ENCODE assay signal across 15 mouse cellular contexts in the genomic region with DNA sequence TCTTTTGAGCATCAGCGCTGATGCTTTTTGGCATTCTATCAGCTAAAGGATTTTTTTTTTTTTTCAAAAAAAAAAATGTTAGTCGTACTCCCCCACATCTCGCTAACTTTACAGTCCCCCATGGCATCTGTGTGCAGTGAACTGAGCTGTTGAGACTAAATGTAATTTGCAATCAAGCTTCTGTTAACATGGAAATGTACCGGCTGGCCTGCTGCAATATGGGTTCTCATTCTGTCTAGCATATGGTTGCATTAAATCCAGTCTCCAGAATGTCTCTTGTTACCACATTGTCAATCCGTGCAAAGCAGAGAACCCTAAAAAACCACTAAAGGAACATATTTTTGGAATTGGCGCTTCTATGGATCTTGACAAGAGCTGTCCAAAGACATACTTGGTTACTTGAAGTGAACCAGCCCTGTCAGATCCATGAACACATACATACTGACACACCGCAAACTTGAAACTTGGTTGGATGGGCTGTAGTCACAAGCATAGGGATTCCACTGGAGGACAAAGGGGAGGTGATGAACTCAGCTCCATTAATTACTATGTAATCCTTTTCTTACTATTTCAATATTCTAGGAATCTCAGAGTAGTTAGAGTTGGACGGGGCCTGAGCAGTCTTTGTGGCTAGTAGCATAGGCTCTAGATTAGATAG. TPM values are rescaled to one million over a fixed set of nuclear protein-coding genes. Genes with fewer than 3 reads are reported as not detected.
DNase-seq lines count a peak whose midpoint lies in the region; ATAC-seq and TF ChIP-seq lines count a peak whose summit lies in the region.
"Had no signal": no experiment of that assay in that cellular context is flagged by ENCODE, and none has a peak within 500 bp of the region (broad histone marks: within the 10 kb centered on the region; RNA-seq: fewer than 3 reads in every experiment).

No protein-coding gene starts in this region.

- no peak overlapping the region for H3K4me3 ChIP-seq in forebrain, postnatal 0 days (ENCODE audit: low read depth, low read length)
- H3K4me3 ChIP-seq: liver, embryonic 13.5 days had no signal

- peak overlapping the region; percentile 36; the same call in 1 of the 2 replicates for H3K4me2 ChIP-seq in forebrain, postnatal 0 days (ENCODE audit: low read depth)
- H3K4me2 ChIP-seq: liver, embryonic 13.5 days had no signal

- no peaks in the 10 kb centered on the region for H3K27me3 ChIP-seq in forebrain, postnatal 0 days (ENCODE audit: insufficient read depth, low read length)
- H3K27me3 ChIP-seq: liver, embryonic 13.5 days had no signal

- intact Hi-C loops in left cerebral cortex, postnatal 4 days (cut with DNase I): loop anchor here (10.0 kb wide), 2 partner anchors 271 to 441 kb away; no protein-coding TSS in a partner anchor

- 0 out of 2 replicates have a peak, but pooled peaks have one; percentile 5 for TF ChIP-seq CTCF in forebrain, postnatal 0 days (IDR thresholded peaks at IDR 0.05; ENCODE audit: low read depth)

- peak; percentile 51 for DNase-seq in left cerebral cortex, adult 11 months (ENCODE audit: low spot score)
- DNase-seq in left cerebral cortex, postnatal 4 days: no peak
- peak; percentile 91 for DNase-seq in forebrain, postnatal 0 days
- peak; percentile 83 for DNase-seq in layer of hippocampus, adult 9-10 months (ENCODE audit: low spot score)
- peak; percentile 57 to 81 for DNase-seq in right cerebral cortex, adult 2 months (ENCODE audit: low spot score in 2 of 2)
- no peak for DNase-seq in cerebellum, adult 8-10 months
- no peak for DNase-seq in kidney, postnatal 14 days
- DNase-seq: embryo, embryonic 11 days; liver, embryonic 13.5 days had no signal

- 0 out of 2 replicates have a peak overlapping the region, but pooled peaks have one; percentile 22 for H3K27ac ChIP-seq in forebrain, postnatal 0 days (ENCODE audit: low read depth, low read length)
- H3K27ac ChIP-seq: liver, embryonic 13.5 days had no signal

- 49% methylated on average over 8 of the region's 8 CpGs for WGBS in forebrain, postnatal 0 days

- peak; percentile 96 for ATAC-seq in forebrain, postnatal 0 days
- ATAC-seq in megakaryocyte-erythroid progenitor cell, adult 5-6 weeks (replicated peaks; ENCODE audit: low FRiP score, low TSS enrichment, poor library complexity, severe bottlenecking): no peak
- ATAC-seq: CD4-positive, CD25-positive, alpha-beta regulatory T cell, adult 4 months had no signal

- no peak overlapping the region for H3K9ac ChIP-seq in forebrain, postnatal 0 days
- H3K9ac ChIP-seq: liver, embryonic 13.5 days had no signal

- peaks cover 6% of the 10 kb centered on the region for H3K4me1 ChIP-seq in forebrain, postnatal 0 days (ENCODE audit: insufficient read depth)
- H3K4me1 ChIP-seq: liver, embryonic 13.5 days had no signal

- H3K36me3 ChIP-seq in forebrain, postnatal 0 days (ENCODE audit: insufficient read depth): no peaks in the 10 kb centered on the region
- H3K36me3 ChIP-seq: liver, embryonic 13.5 days had no signal

- H3K9me3 ChIP-seq in forebrain, postnatal 0 days (ENCODE audit: low read length): no peaks in the 10 kb centered on the region
- H3K9me3 ChIP-seq: liver, embryonic 13.5 days had no signal

RNA-seq across cellular contexts. Expression of a gene that starts 30.9 kb away (rescaled TPM):
- not detected for total RNA-seq in left cerebral cortex, postnatal 4 days (2021)
- not detected in 2 replicates for total RNA-seq in forebrain, postnatal 0 days (2014; rRNA removed)
- polyA plus RNA-seq in forebrain, postnatal 0 days (2015; fragmentation: Nextera tagmentation; extraction: Ambion mirVana): not detected in 2 replicates
- total RNA-seq in megakaryocyte-erythroid progenitor cell, adult 5-6 weeks (2014; fragmentation: Nextera tagmentation): not detected in 2 replicates
- not detected in 2 replicates for total RNA-seq in megakaryocyte-erythroid progenitor cell, adult 5-6 weeks (2017)
- total RNA-seq: gastrocnemius, adult 18-20 months had no signal
- polyA plus RNA-seq: CD4-positive, CD25-positive, alpha-beta regulatory T cell, adult 4 months; heart, embryonic 14.5 days; large intestine, adult 2 months; liver, embryonic 13.5 days; midbrain, embryonic 14.5 days had no signal

Comparison
In these comparisons a context has a peak if more than half of its experiments do, and no peak if none do; other contexts are left out.
1. DNase-seq: peak in left cerebral cortex, adult 11 months (single experiment), forebrain, postnatal 0 days (single experiment), layer of hippocampus, adult 9-10 months (single experiment) and right cerebral cortex, adult 2 months (2 of 2); none in left cerebral cortex, postnatal 4 days (single experiment), cerebellum, adult 8-10 months (single experiment) and kidney, postnatal 14 days (single experiment).